Mouse (Mus musculus): ENCODE results near the gene Ifnz. TPM values are rescaled to one million over a fixed set of nuclear protein-coding genes. Genes with fewer than 3 reads are reported as not detected.
"Not testable (repeated sequence)": the region's sequence is repeated elsewhere in the genome, so short reads cannot be mapped to it uniquely, and the experiment has no call there.

Ifnz gene
- polyA plus RNA-seq (2012) = not detected in 2 replicates

- not testable (repeated sequence) for H3K4me1 ChIP-seq (ENCODE audit: control insufficient read depth); H3K9me3 ChIP-seq (ENCODE audit: control insufficient read depth, low read length); H3K27me3 ChIP-seq (ENCODE audit: control insufficient read depth); H3K36me3 ChIP-seq (ENCODE audit: control insufficient read depth); H3K4me3 ChIP-seq (replicated peaks)
Measured at GRCm38 (mm10) chr4:88781831-88782230, at the start of gene Ifnz. Gene Ifnz, plus strand, starts transcription at chr4:88782131.

- TF ChIP-seq GATA1 (IDR thresholded peaks at IDR 0.05; ENCODE audit: low read length) = no peak
- TF ChIP-seq TAL1 (IDR thresholded peaks at IDR 0.05; ENCODE audit: low read length) = no peak
- H3K4me3 ChIP-seq (replicated peaks) = no peak overlapping the region
- H3K9me3 ChIP-seq (ENCODE audit: control insufficient read depth, low read length) = no peaks in the 10 kb centered on the region
- 0 out of 2 replicates have a peak, but pooled peaks cover 2% of the 10 kb centered on the region for H3K27me3 ChIP-seq (ENCODE audit: control insufficient read depth)
- no peaks in the 10 kb centered on the region for H3K4me1 ChIP-seq (ENCODE audit: control insufficient read depth)
- H3K36me3 ChIP-seq (ENCODE audit: control insufficient read depth) = no peaks in the 10 kb centered on the region
Measured at GRCm38 (mm10) chr4:88738480-88738879, 43.5 kb upstream of the Ifnz start.

GRCm38 (mm10) chr4:88739036-88739435 is 42.9 kb upstream of the Ifnz start:
- no peaks in the 10 kb centered on the region for H3K9me3 ChIP-seq (ENCODE audit: control insufficient read depth, low read length)
- H3K4me1 ChIP-seq (ENCODE audit: control insufficient read depth) = no peaks in the 10 kb centered on the region
- TF ChIP-seq GATA1 (IDR thresholded peaks at IDR 0.05; ENCODE audit: low read length) (no peak), TAL1 (IDR thresholded peaks at IDR 0.05; ENCODE audit: low read length) (no peak)
- H3K36me3 ChIP-seq (ENCODE audit: control insufficient read depth) = no peaks in the 10 kb centered on the region
- H3K27me3 ChIP-seq (ENCODE audit: control insufficient read depth) = 0 out of 2 replicates have a peak, but pooled peaks cover 2% of the 10 kb centered on the region
- no peak overlapping the region for H3K4me3 ChIP-seq (replicated peaks)

GRCm38 (mm10) chr4:88741426-88741825 is 40.5 kb upstream of the Ifnz start:
- H3K36me3 ChIP-seq (ENCODE audit: control insufficient read depth) = no peaks in the 10 kb centered on the region
- no peaks in the 10 kb centered on the region for H3K9me3 ChIP-seq (ENCODE audit: control insufficient read depth, low read length)
- no peaks in the 10 kb centered on the region for H3K27me3 ChIP-seq (ENCODE audit: control insufficient read depth)
- no peaks in the 10 kb centered on the region for H3K4me1 ChIP-seq (ENCODE audit: control insufficient read depth)
- H3K4me3 ChIP-seq (replicated peaks) = no peak overlapping the region
- TF ChIP-seq TAL1 (IDR thresholded peaks at IDR 0.05; ENCODE audit: low read length) (no peak), GATA1 (IDR thresholded peaks at IDR 0.05; ENCODE audit: low read length) (no peak)

- no peak overlapping the region for H3K4me3 ChIP-seq (replicated peaks)
- H3K36me3 ChIP-seq (ENCODE audit: control insufficient read depth) = no peaks in the 10 kb centered on the region
- TF ChIP-seq TAL1 (IDR thresholded peaks at IDR 0.05; ENCODE audit: low read length) (no peak), GATA1 (IDR thresholded peaks at IDR 0.05; ENCODE audit: low read length) (no peak)
- no peaks in the 10 kb centered on the region for H3K9me3 ChIP-seq (ENCODE audit: control insufficient read depth, low read length)
- no peaks in the 10 kb centered on the region for H3K27me3 ChIP-seq (ENCODE audit: control insufficient read depth)
- no peaks in the 10 kb centered on the region for H3K4me1 ChIP-seq (ENCODE audit: control insufficient read depth)
Measured at GRCm38 (mm10) chr4:88742771-88743371, 39.1 kb upstream of the Ifnz start.

GRCm38 (mm10) chr4:88744207-88744606 is 37.7 kb upstream of the Ifnz start:
- Histone ChIP-seq H3K27me3 (ENCODE audit: control insufficient read depth) (no peaks in the 10 kb centered on the region), H3K36me3 (ENCODE audit: control insufficient read depth) (no peaks in the 10 kb centered on the region), H3K9me3 (ENCODE audit: control insufficient read depth, low read length) (no peaks in the 10 kb centered on the region), H3K4me1 (ENCODE audit: control insufficient read depth) (no peaks in the 10 kb centered on the region), H3K4me3 (replicated peaks) (no peak overlapping the region)
- TF ChIP-seq TAL1 (IDR thresholded peaks at IDR 0.05; ENCODE audit: low read length) (no peak), GATA1 (IDR thresholded peaks at IDR 0.05; ENCODE audit: low read length) (no peak)

- Histone ChIP-seq H3K4me3 (replicated peaks) (no peak overlapping the region), H3K4me1 (ENCODE audit: control insufficient read depth) (no peaks in the 10 kb centered on the region), H3K36me3 (ENCODE audit: control insufficient read depth) (no peaks in the 10 kb centered on the region), H3K27me3 (ENCODE audit: control insufficient read depth) (no peaks in the 10 kb centered on the region), H3K9me3 (ENCODE audit: control insufficient read depth, low read length) (no peaks in the 10 kb centered on the region)
- no peak for TF ChIP-seq TAL1 (IDR thresholded peaks at IDR 0.05; ENCODE audit: low read length)
- no peak for TF ChIP-seq GATA1 (IDR thresholded peaks at IDR 0.05; ENCODE audit: low read length)
Measured at GRCm38 (mm10) chr4:88749926-88750325, 32.0 kb upstream of the Ifnz start.

- H3K4me1 ChIP-seq (ENCODE audit: control insufficient read depth); H3K9me3 ChIP-seq (ENCODE audit: control insufficient read depth, low read length); H3K4me3 ChIP-seq (replicated peaks); H3K36me3 ChIP-seq (ENCODE audit: control insufficient read depth): not testable (repeated sequence)
- H3K27me3 ChIP-seq (ENCODE audit: control insufficient read depth) = peaks cover 16% of the 10 kb centered on the region
Measured at GRCm38 (mm10) chr4:88754818-88755340, 27.1 kb upstream of the Ifnz start, which contains the start of gene Gm13271. Gene Gm13271, plus strand, starts transcription at chr4:88754868.

GRCm38 (mm10) chr4:88756581-88757513 is 25.1 kb upstream of the Ifnz start:
- H3K9me3 ChIP-seq (ENCODE audit: control insufficient read depth, low read length); H3K4me1 ChIP-seq (ENCODE audit: control insufficient read depth); H3K4me3 ChIP-seq (replicated peaks); H3K36me3 ChIP-seq (ENCODE audit: control insufficient read depth): not testable (repeated sequence)
- peaks cover 16% of the 10 kb centered on the region for H3K27me3 ChIP-seq (ENCODE audit: control insufficient read depth)

GRCm38 (mm10) chr4:88757628-88758031 is 24.3 kb upstream of the Ifnz start:
- not testable (repeated sequence) for H3K36me3 ChIP-seq (ENCODE audit: control insufficient read depth); H3K4me1 ChIP-seq (ENCODE audit: control insufficient read depth); H3K9me3 ChIP-seq (ENCODE audit: control insufficient read depth, low read length); H3K4me3 ChIP-seq (replicated peaks)
- H3K27me3 ChIP-seq (ENCODE audit: control insufficient read depth) = peaks cover 16% of the 10 kb centered on the region

- not testable (repeated sequence) for H3K9me3 ChIP-seq (ENCODE audit: control insufficient read depth, low read length); H3K4me1 ChIP-seq (ENCODE audit: control insufficient read depth); H3K4me3 ChIP-seq (replicated peaks); H3K36me3 ChIP-seq (ENCODE audit: control insufficient read depth)
- H3K27me3 ChIP-seq (ENCODE audit: control insufficient read depth) = peaks cover 16% of the 10 kb centered on the region
Measured at GRCm38 (mm10) chr4:88758751-88759150, 23.2 kb upstream of the Ifnz start.

GRCm38 (mm10) chr4:88759610-88760268 is 22.2 kb upstream of the Ifnz start, which contains the start of gene Gm13283:
Gene Gm13283, plus strand, starts transcription at chr4:88760119.
- H3K9me3 ChIP-seq (ENCODE audit: control insufficient read depth, low read length); H3K36me3 ChIP-seq (ENCODE audit: control insufficient read depth); H3K4me1 ChIP-seq (ENCODE audit: control insufficient read depth); H3K4me3 ChIP-seq (replicated peaks): not testable (repeated sequence)
- peaks cover 16% of the 10 kb centered on the region for H3K27me3 ChIP-seq (ENCODE audit: control insufficient read depth)

GRCm38 (mm10) chr4:88760431-88760830 is 21.5 kb upstream of the Ifnz start:
- not testable (repeated sequence) for H3K4me3 ChIP-seq (replicated peaks); H3K4me1 ChIP-seq (ENCODE audit: control insufficient read depth); H3K9me3 ChIP-seq (ENCODE audit: control insufficient read depth, low read length); H3K36me3 ChIP-seq (ENCODE audit: control insufficient read depth)
- peaks cover 13% of the 10 kb centered on the region for H3K27me3 ChIP-seq (ENCODE audit: control insufficient read depth)
